Mouse (Mus musculus) megakaryocyte, embryonic 14.5 days (primary cell): Measurements from ENCODE around the gene Slc25a43.
"Not testable (repeated sequence)": the region's sequence is repeated elsewhere in the genome, so short reads cannot be mapped to it uniquely, and the experiment has no call there.

Experiments
- FLI1 ChIP-seq: IDR thresholded peaks from 2 replicates; pipeline ENCODE4 v1.6.1; 2012; ENCODE audit warnings: low read length, inconsistent platforms, mixed read lengths
- GATA1 ChIP-seq: IDR thresholded peaks from 3 replicates; pipeline ENCODE4 v1.6.1; 2012; ENCODE audit warnings: mixed read lengths, low read length, inconsistent platforms, borderline replicate concordance

- not testable (repeated sequence) for TF ChIP-seq GATA1, FLI1
These were observed 53.3 kb downstream of the Slc25a43 start for GRCm38 (mm10) chrX:36796734-36797133.
